Mouse (Mus musculus): Measurements from ENCODE around the gene Ylpm1.

The Ylpm1 gene

GRCm38 (mm10) chr12:84996083-84996496 is at the start of gene Ylpm1:
Gene Ylpm1, plus strand, starts transcription at chr12:84996321.
- DNase-seq, result peak; percentile 96 to 98

GRCm38 (mm10) chr12:84947894-84948583 is 48.1 kb upstream of the Ylpm1 start:
- no peak for DNase-seq

- DNase-seq, result no peak
Measured at GRCm38 (mm10) chr12:84948584-84949285, 47.4 kb upstream of the Ylpm1 start.

GRCm38 (mm10) chr12:84950763-84951162 is 45.4 kb upstream of the Ylpm1 start:
- DNase-seq, result no peak

- DNase-seq, result no peak
Measured at GRCm38 (mm10) chr12:84951531-84951930, 44.6 kb upstream of the Ylpm1 start.

- no peak for DNase-seq
Measured at GRCm38 (mm10) chr12:84952351-84952750, 43.8 kb upstream of the Ylpm1 start.

- no peak for DNase-seq
Measured at GRCm38 (mm10) chr12:84956317-84956716, 39.8 kb upstream of the Ylpm1 start.

GRCm38 (mm10) chr12:84958794-84959356 is 37.2 kb upstream of the Ylpm1 start:
- DNase-seq, result no peak

GRCm38 (mm10) chr12:84962606-84963005 is 33.5 kb upstream of the Ylpm1 start:
- DNase-seq, result no peak

- no peak for DNase-seq
Measured at GRCm38 (mm10) chr12:84968831-84969655, 27.1 kb upstream of the Ylpm1 start.

GRCm38 (mm10) chr12:84969656-84970427 is 26.3 kb upstream of the Ylpm1 start:
- peak in 1 of 2 experiments; percentile 30 for DNase-seq

GRCm38 (mm10) chr12:84970428-84971096 is 25.6 kb upstream of the Ylpm1 start, which contains the start of the genes Fcf1 and Arel1:
Gene Fcf1, plus strand, starts transcription at chr12:84970897.
Gene Arel1, minus strand, starts transcription at chr12:84970900.
- peak; percentile 87 to 88 for DNase-seq

GRCm38 (mm10) chr12:84979264-84979862 is 16.8 kb upstream of the Ylpm1 start:
- DNase-seq, result no peak

GRCm38 (mm10) chr12:84989456-84989855 is 6.7 kb upstream of the Ylpm1 start:
- DNase-seq, result no peak

GRCm38 (mm10) chr12:84995112-84995761 is 884 bp upstream of the Ylpm1 start:
- peak in 1 of 2 experiments; percentile 13 for DNase-seq

GRCm38 (mm10) chr12:84996501-84997398 is 629 bp downstream of the Ylpm1 start:
- DNase-seq, result peak in 1 of 2 experiments; percentile 73

- no peak for DNase-seq
Measured at GRCm38 (mm10) chr12:84999053-84999452, 2.9 kb downstream of the Ylpm1 start.

- DNase-seq, result no peak
Measured at GRCm38 (mm10) chr12:85006206-85006605, 10.1 kb downstream of the Ylpm1 start.

GRCm38 (mm10) chr12:85007021-85007420 is 10.9 kb downstream of the Ylpm1 start:
- DNase-seq, result no peak
